Mouse (Mus musculus) liver, adult (tissue): Measurements from ENCODE around the gene Pakap.

Experiments
- GATA4 ChIP-seq: IDR thresholded peaks from 2 replicates; pipeline ENCODE4 v1.6.1; 2014; ENCODE audit warnings: mild to moderate bottlenecking, low read length; ENCODE audit not compliant: insufficient replicate concordance

The Pakap gene

DNA sequence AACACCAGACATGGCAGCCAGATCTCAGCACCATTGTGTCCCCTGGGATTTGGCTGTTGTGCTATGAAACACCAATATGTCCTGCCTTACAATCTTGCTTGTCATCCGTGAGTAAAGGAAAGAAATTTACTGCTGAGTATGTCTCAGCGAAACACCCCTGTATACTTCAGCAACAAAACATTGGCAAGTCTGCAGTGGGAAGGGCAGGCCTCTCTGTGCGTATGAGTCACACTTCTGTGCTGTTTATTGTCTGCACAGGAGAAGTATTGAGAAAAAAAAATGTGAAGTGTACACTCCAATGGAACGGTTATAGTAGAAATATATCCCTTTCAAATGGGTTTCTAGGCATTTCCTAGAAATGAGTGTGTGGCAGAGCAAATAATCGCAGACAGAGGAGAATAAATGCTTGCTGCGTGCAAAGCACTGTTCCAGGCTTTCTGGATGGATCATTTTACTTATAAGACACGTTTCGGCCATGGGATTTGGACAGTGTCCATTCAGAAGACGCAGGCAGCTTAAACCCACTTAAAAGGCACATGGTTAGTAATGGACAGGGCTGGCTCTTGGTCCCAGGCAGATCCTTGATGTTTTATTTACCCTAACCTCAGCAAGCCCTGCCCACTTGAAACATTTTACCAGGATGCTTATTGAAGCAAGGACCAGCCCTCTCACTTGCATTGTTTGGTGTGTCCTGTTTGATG lies 69.0 kb downstream of the Pakap start:
- TF ChIP-seq GATA4 = no peak

DNA sequence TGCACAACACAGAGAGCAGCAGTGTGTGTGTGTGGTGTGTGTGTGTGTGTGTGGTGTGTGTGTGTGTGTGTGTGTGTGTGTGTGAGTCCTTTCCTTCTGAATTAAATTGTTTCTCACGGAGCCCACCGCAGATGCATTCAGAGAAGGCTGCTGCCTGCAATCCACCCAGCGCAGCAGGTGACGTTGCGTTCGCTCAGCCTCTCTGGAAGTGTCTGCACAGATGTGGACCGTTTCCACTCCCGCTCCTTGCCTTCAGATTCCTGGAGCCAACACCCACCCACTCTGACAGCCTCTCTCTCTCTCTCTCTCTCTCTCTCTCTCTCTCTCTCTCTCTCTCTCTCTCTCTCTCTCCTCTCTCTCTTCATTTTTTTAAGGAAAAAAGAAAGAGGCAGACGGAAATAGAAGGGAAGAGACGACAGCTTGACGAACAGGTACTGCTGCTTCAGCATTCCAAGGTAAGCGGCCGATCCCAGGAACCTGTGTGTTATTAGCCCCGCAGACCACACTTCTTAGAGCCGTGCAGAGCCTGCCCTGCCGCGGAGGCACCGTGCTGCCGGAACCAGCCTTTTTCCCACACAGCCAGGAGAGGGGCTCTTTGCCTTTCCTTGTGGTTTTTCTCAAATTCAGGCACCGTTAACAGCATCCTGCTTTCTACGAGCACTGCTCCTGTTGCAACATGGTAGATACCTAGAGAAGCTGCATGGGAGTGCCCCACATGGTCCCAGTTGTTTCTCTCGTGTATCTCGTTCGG lies 69.8 kb downstream of the Pakap start:
- TF ChIP-seq GATA4 = no peak

DNA sequence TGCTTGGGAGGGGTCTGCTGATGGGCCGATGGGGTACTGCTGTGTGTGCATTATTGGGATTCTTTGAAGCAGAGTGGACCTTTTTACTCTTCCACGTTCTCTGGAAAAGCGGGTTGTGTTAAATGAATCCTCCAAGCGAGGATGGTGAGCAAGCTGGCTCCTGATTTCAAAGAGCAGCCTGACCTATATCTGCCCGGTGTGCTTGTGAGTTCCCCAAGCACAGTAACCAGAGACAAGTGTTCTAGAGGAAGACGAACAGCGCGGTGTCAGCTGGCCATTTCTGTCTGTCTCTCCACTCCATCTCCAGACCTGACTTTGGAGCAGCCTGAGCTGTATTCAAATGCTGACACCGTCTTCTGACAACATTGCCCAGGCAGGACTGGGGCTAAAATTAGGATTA lies 71.0 kb downstream of the Pakap start:
- TF ChIP-seq GATA4 = no peak

DNA sequence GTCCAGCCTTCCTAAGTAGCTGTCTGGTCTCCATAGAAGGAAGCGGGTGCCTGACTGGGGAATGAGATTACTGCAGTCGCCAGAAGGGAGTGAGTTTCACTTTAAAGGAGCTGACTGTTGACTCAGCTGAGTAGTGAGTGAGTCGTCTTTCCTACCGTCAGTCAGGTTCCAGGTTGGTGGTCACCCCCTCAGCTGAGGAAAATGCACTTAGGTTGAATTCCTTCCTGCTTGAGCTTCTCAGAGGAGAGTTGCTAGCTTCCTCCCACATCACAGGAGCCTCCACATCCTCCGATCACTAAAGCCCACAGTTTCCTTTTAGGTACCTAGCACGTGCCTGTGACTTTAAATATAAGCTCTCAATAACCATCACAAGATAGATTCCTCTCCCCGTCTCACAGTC lies 72.2 kb downstream of the Pakap start:
- no peak for TF ChIP-seq GATA4

DNA sequence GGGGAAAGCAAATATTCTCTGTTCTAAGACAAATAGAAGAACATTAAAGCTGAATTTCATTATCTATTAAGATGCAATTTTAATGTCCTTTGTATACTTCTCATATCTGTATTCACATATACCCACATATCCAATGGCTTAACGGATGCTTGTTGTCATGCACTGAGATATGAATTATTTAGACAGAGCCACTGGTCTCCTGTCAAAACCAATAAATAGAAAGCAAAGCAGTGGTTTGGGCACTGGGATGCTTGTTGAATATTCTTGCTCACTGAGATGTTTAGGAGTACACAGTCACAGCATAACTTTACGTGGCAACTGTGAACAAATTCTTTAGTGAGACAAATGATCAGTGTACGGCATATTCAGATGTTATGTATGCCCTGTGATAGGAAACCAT lies 73.0 kb downstream of the Pakap start:
- no peak for TF ChIP-seq GATA4

DNA sequence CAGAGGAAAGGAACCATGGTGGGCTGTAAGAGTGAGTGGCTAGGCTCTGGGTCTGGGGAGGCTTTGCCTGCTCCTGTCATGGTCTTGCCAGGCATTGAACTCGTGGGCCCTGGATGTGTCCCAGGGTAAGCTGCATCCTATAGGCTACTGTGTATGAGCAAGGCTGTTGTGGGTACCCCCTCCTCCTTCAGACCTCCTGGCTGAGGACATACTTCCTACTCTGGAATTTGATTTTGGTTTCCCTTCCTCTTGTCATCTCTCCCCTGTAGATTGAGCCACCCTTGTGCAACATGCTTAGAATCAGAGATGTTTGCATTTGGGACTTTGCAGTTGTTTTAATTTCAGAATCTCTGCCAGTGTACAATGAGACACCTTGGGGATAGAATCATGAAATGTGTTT lies 83.0 kb downstream of the Pakap start:
- no peak for TF ChIP-seq GATA4

DNA sequence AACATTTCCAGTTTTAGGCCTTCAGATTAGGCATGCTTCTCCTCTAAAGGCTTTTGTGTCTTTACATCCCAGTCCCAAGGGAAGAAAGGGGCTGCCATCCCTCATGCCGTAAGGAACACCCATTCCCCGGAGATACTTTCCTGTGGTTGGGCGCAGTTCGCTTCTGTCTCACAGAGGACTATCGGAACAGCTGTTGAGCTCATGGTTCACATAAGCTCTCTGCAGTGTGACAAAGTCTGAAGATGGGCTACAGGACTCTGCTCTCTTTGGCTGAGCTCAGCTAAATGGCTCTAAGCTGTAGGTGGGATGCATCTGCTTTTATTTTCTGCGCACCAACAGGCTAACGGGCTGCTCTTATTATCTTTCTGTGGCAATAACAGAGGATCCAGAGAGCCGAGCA lies 83.6 kb downstream of the Pakap start:
- no peak for TF ChIP-seq GATA4

DNA sequence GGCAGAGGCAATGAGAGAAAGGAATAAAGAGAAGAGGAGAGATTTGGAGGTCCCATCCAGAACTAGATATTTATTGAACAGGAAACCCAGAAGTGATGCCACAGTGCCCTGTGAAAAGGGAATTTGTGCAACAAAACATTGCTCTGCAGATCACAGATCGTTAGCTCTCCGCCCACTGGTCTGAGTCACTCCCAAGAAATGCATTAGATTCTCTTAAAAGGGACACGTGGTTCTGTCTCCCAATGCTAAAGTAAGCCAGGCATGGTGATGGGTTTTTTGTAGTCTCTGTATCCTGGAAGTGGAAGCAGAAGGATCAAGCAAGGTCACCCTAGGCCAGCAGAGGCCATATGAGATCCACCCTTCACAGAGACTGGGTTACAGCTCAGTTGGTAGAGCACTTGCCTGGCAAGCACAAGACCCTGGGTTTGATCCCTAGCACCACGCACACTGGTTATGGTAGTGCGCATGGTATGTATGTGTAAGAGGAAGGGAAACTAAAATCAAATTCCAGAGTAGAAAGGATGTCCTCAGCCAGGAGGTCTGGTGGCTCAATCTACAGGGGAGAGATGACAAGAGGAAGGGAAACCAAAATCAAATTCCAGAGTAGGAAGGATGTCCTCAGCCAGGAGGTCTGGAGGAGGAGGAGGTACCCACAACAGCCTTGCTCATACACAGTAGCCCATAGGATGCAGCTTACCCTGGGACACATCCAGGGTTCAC lies 84.4 kb downstream of the Pakap start:
- TF ChIP-seq GATA4 = no peak

DNA sequence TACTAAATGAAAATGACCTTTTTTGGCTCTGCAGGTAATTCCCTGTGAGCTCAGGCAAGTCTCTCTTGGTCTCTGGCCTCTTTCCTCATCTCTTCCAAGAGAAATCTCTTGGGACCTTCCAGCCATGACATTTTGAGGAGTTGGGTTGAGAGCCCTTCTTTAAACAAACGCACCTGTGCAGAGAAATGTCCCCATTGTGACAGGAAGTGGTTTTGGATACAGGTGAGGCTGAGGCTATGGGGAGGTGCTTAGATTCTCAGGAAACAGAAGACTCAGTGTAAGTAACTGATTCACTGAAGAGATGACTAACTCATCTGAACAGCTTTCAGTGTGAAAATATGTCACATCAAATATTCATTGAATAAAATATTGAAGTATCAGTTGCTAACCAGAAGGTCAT lies 88.0 kb downstream of the Pakap start:
- TF ChIP-seq GATA4 = no peak

DNA sequence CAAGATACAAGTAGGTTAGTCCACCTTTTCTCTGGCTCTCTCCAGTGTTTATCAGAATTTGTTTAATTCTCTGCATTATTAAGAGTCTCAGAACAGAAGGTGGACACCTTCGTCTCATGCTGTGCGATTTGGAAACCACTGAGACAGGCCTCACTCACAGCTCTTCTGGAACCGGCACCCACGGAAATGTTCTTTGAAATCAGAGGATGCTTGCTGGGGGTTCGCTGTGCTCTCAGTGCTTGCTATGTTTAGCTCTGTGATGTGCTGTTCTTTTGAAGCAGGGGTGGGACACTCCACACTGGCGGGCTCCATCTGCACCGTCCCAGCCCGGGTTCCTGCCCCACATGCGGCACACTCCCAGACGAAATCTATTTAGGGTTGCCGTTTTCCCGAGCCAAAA lies 88.4 kb downstream of the Pakap start:
- no peak for TF ChIP-seq GATA4

DNA sequence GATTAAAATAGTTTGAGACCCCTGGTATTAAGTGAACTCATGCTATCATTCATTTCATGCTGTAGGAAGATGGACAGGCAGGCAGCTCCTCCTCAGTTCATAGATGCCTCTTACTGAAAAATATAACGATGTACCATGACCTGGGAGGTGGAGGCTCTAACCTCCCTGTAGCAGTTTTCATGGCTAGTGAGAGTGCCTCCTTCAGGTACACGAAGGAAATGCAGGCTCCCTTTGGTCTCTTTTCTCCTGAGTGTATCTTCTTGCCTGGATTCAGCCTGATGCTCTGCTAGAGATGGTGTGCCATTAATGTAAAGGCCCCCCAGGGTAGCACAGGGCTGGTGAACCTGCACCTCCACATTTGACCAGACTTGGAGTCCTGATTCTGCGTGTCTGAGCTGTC lies 88.9 kb downstream of the Pakap start:
- no peak for TF ChIP-seq GATA4

DNA sequence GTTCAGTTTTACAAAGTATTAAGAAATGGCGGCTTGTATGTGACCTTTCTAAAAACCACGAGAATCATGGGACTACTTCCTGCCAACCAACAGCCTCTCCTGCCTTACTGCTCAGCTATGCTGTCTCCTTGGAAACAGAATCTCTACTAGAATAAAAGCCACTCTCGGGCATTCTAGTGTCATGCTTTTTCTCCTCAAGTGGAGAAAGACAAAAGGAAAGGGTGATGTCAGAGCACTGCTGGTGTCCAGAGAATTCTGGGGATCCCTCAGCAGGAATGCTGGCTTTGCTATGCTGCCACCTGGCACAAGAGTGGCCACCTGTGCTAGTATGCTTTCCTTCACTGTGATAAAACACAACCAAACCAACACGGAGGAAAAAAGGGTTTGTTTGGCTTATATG lies 92.5 kb downstream of the Pakap start:
- no peak for TF ChIP-seq GATA4

DNA sequence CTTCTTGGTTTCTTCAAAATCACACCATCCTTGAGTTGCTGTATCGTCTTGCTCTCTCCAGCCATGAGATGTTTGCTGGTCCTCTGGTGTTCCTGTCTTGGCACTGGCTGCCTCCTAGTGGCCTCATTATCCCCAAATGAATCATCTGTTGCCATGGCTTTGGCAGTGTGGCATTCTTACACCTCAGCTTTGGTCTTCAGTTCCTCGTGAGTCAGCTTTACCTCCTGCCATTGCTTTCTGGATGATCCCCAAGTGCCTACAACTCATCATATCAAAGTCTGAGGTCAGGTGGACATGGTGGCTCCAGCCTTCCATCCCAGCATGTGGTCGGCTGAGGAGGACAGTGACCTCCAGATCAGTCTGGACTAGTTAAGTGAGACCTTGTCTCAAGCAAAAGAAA lies 98.1 kb downstream of the Pakap start:
- TF ChIP-seq GATA4 = no peak

DNA sequence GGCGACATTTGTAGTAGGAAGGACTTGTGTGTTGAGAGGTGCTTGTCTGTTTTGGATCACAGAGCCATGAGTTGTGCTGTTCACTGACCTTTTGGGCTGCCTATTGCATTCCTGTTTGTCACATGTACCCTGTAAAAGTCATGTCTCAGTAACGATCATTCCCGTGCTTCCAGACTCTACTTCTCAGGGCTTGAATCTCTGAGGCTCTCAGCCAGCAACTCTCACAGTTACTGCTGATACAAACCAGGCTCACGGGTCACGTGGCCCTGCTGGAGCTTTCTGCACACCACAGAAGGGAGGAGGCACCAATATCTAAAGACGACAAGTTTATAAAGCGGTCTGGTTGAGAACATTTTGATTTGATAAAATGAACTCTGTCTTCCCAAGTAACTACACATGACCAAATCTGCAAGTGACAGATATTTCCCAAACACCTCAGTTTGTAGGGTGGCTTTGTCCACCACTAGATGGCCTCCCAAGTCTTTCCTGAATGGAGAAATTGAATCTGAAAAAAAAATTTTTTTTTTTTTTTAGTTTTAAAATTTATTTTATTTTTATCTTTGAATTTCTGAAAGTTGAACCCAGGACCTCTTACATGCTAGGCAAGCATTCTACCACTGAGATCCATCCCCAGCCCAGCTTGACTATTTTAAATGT lies 103.0 kb downstream of the Pakap start:
- no peak; the same call in 1 of the 2 replicates for TF ChIP-seq GATA4

DNA sequence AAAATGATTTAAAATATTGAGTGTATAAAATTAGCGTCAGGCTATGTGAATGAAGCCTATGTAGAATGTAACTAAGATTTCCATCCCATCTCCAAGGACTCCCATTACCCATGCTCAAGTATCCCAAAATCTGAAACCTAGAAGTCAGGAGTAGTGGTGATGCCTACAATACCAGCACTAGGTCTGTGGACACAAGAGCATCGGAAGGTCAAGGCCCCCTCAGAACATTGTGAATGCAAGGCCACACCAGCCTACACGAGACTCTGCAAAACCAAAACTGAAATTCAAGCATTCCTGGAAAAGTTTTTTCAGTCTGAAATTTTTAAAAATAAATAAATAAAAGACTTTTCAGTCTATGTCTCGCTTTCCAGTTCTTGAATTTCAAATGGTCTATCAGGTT lies 104.6 kb downstream of the Pakap start:
- no peak for TF ChIP-seq GATA4
